Mouse (Mus musculus) lung, postnatal 10 days (tissue): ENCODE data around the gene Prkch.
A peak's percentile ranks its signal among the peaks of the same experiment; 100 is the strongest.

Source experiments
- DNase-seq: peaks from one replicate; pipeline ENCODE4 v3.0.0; 2021

Gene Prkch

GRCm38 (mm10) chr12:73719816-73720215 is 135.2 kb downstream of the Prkch start:
- no peak for DNase-seq

GRCm38 (mm10) chr12:73720466-73720865 is 135.9 kb downstream of the Prkch start:
- no peak for DNase-seq

GRCm38 (mm10) chr12:73722060-73722459 is 137.5 kb downstream of the Prkch start:
- no peak for DNase-seq

- no peak for DNase-seq
These were observed 138.5 kb downstream of the Prkch start for GRCm38 (mm10) chr12:73723067-73723466.

- no peak for DNase-seq
These were observed 139.3 kb downstream of the Prkch start for GRCm38 (mm10) chr12:73723887-73724286.

GRCm38 (mm10) chr12:73725825-73726604 is 141.4 kb downstream of the Prkch start:
- peak; percentile 17 for DNase-seq

GRCm38 (mm10) chr12:73727046-73727445 is 142.4 kb downstream of the Prkch start:
- DNase-seq, result no peak

GRCm38 (mm10) chr12:73730603-73731002 is 146.0 kb downstream of the Prkch start:
- no peak for DNase-seq

- no peak for DNase-seq
These were observed 146.5 kb downstream of the Prkch start for GRCm38 (mm10) chr12:73731093-73731492.

GRCm38 (mm10) chr12:73731848-73732540 is 147.4 kb downstream of the Prkch start:
- no peak for DNase-seq

GRCm38 (mm10) chr12:73732862-73733261 is 148.3 kb downstream of the Prkch start:
- DNase-seq, result no peak

- no peak for DNase-seq
These were observed 152.3 kb downstream of the Prkch start for GRCm38 (mm10) chr12:73736931-73737330.

- peak; percentile 36 for DNase-seq
These were observed 155.1 kb downstream of the Prkch start for GRCm38 (mm10) chr12:73739611-73740219.

GRCm38 (mm10) chr12:73742577-73742976 is 158.0 kb downstream of the Prkch start:
- no peak for DNase-seq

- no peak for DNase-seq
These were observed 158.5 kb downstream of the Prkch start for GRCm38 (mm10) chr12:73743087-73743486.

GRCm38 (mm10) chr12:73746072-73746471 is 161.5 kb downstream of the Prkch start:
- DNase-seq, result no peak

GRCm38 (mm10) chr12:73748373-73748772 is 163.8 kb downstream of the Prkch start:
- DNase-seq, result no peak

- peak; percentile 33 for DNase-seq
These were observed 170.0 kb downstream of the Prkch start for GRCm38 (mm10) chr12:73754476-73755150.

GRCm38 (mm10) chr12:73755646-73756045 is 171.1 kb downstream of the Prkch start:
- no peak for DNase-seq

- no peak for DNase-seq
These were observed 171.9 kb downstream of the Prkch start for GRCm38 (mm10) chr12:73756527-73756926.

- no peak for DNase-seq
These were observed 177.4 kb downstream of the Prkch start for GRCm38 (mm10) chr12:73762001-73762400.

- no peak for DNase-seq
These were observed 178.2 kb downstream of the Prkch start for GRCm38 (mm10) chr12:73762762-73763161.
